Mouse (Mus musculus) monocyte, adult 5-6 weeks (primary cell): ENCODE data around the gene Gm11116. TPM values are rescaled to one million over a fixed set of nuclear protein-coding genes. Genes with fewer than 3 reads are reported as not detected.
"Not testable (repeated sequence)": the region's sequence is repeated elsewhere in the genome, so short reads cannot be mapped to it uniquely, and the experiment has no call there.

Experiments used
- ATAC-seq: fragments of 153-309, 156-312 bp; replicated peaks from 2 replicates; pipeline ENCODE4 v1.8.0; 2017; ENCODE audit warnings: mild to moderate bottlenecking; ENCODE audit not compliant: low TSS enrichment, insufficient number of reproducible peaks, severe bottlenecking, poor library complexity, low FRiP score
- total RNA-seq: library from RNA; stranded (forward); fragments of 200-1000, 200-491, 200-594 nt; gene quantifications from 3 replicates; pipeline ENCODE4 v1.2.3, GENCODE M21; 2017

The Gm11116 gene
- not detected in 3 replicates for total RNA-seq

DNA sequence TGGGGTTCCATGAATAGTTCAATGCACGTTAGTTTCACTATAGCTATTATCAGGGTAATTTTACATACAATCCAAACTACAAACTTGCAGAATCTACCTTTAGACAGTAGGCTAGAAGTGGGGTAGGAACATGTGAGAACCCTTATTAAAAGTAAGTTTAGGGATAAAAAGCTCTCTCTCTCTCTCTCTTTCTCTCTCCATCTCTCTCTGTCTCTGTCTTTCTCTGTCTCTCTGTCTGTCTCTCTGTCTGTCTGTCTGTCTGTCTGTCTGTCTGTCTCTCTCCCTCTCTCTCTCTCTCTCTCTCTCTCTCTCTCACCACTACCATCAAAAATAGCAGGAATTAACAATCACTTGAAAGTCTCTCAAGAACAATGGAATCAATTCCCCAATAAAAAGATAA is at the start of gene Gm11116:
Gm11116 (minus strand) TSS at position 101 of the 400 bp plus-strand sequence.
- ATAC-seq = no peak

GRCm38 (mm10) chr5:88153999-88154398 is 42.7 kb upstream of the Gm11116 start, which contains the start of gene Gm11115:
Gene Gm11115 (minus strand): TSS chr5:88154099.
- ATAC-seq = no peak

DNA sequence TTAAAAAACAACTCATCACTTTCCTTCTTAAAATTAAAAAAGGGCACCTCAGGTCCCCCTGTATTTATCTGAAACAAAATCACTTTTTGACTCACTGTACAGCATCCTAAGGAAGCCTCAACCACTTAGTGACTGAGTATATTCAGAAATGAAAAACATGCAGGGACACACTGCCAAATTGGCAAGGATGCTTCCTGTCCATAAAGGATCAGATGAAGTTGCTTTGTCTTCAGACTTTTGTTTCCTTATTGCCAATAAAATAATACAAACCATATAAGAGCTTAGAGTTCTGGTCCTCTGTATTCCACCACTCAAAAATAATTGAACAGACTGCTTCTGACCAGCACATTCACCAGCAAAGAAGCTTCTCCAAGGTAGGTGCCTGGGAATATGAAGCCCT is 25.1 kb downstream of the Gm11116 start, which contains the start of gene Smr2:
Smr2 (plus strand) TSS at position 301 of the 400 bp plus-strand sequence.
- ATAC-seq = not testable (repeated sequence)

Other genes starting within 250 kb of the Gm11116 start
- gene Odam, start 226.5 kb downstream of the Gm11116 start, total RNA-seq = not detected in 3 replicates
- gene Csn3, start 186.0 kb downstream of the Gm11116 start, total RNA-seq = not detected in 3 replicates
- not detected in 3 replicates for gene 2310003L06Rik, start 142.1 kb downstream of the Gm11116 start, total RNA-seq
- gene Gm28434, start 142.0 kb downstream of the Gm11116 start, total RNA-seq = not detected in 3 replicates
- 0.49 TPM in 1 of 3 replicates, not detected in the others for gene Cabs1, start 132.1 kb downstream of the Gm11116 start, total RNA-seq
- not detected in 3 replicates for gene Smr3a, start 109.0 kb downstream of the Gm11116 start, total RNA-seq
- not detected in 3 replicates for gene Smr2, start 25.0 kb downstream of the Gm11116 start, total RNA-seq
- gene Gm11115, start 42.6 kb upstream of the Gm11116 start, total RNA-seq = not detected in 3 replicates
- gene Gm7714, start 157.4 kb upstream of the Gm11116 start, total RNA-seq = not detected in 3 replicates
- not detected in 3 replicates for gene Prol1, start 205.8 kb upstream of the Gm11116 start, total RNA-seq